Mouse (Mus musculus) thymus, adult 18-20 months (tissue): ENCODE data around the gene Cpt1a.

ENCODE experiments used
- DNase-seq, 2 experiments: peaks; one replicate each; pipeline ENCODE4 v3.0.0; 2022; ENCODE audit warnings: mixed read lengths in 2 of 2

Gene Cpt1a

GRCm38 (mm10) chr19:3325771-3326478 lies 3.8 kb downstream of the Cpt1a start:
- no peak for DNase-seq

- no peak for DNase-seq
Measured at GRCm38 (mm10) chr19:3326479-3327047, 4.4 kb downstream of the Cpt1a start.

- DNase-seq: no peak
Measured at GRCm38 (mm10) chr19:3333247-3333646, 11.1 kb downstream of the Cpt1a start.

GRCm38 (mm10) chr19:3333694-3334515 lies 11.8 kb downstream of the Cpt1a start:
- DNase-seq: no peak

- no peak for DNase-seq
Measured at GRCm38 (mm10) chr19:3334550-3334949, 12.4 kb downstream of the Cpt1a start.

- DNase-seq: no peak
Measured at GRCm38 (mm10) chr19:3335917-3336316, 13.8 kb downstream of the Cpt1a start.

- no peak for DNase-seq
Measured at GRCm38 (mm10) chr19:3336485-3337255, 14.5 kb downstream of the Cpt1a start.

GRCm38 (mm10) chr19:3339187-3339586 lies 17.1 kb downstream of the Cpt1a start:
- DNase-seq: no peak

GRCm38 (mm10) chr19:3341021-3341420 lies 18.9 kb downstream of the Cpt1a start:
- no peak for DNase-seq

GRCm38 (mm10) chr19:3343929-3344328 lies 21.8 kb downstream of the Cpt1a start:
- DNase-seq: no peak

- no peak for DNase-seq
Measured at GRCm38 (mm10) chr19:3344636-3345544, 22.8 kb downstream of the Cpt1a start.

- no peak for DNase-seq
Measured at GRCm38 (mm10) chr19:3347784-3348183, 25.6 kb downstream of the Cpt1a start.

GRCm38 (mm10) chr19:3353415-3354111 lies 31.4 kb downstream of the Cpt1a start:
- DNase-seq: no peak

GRCm38 (mm10) chr19:3355096-3355495 lies 33.0 kb downstream of the Cpt1a start:
- DNase-seq: no peak

GRCm38 (mm10) chr19:3356516-3356915 lies 34.4 kb downstream of the Cpt1a start:
- no peak for DNase-seq

GRCm38 (mm10) chr19:3357620-3358019 lies 35.5 kb downstream of the Cpt1a start:
- no peak for DNase-seq

- DNase-seq: no peak
Measured at GRCm38 (mm10) chr19:3359841-3360588, 37.9 kb downstream of the Cpt1a start.

GRCm38 (mm10) chr19:3363510-3363909 lies 41.4 kb downstream of the Cpt1a start:
- no peak for DNase-seq

- DNase-seq: no peak
Measured at GRCm38 (mm10) chr19:3365089-3365488, 43.0 kb downstream of the Cpt1a start.

GRCm38 (mm10) chr19:3368276-3368675 lies 46.1 kb downstream of the Cpt1a start:
- no peak for DNase-seq

- DNase-seq: no peak
Measured at GRCm38 (mm10) chr19:3373380-3373779, 51.2 kb downstream of the Cpt1a start.
